Mouse (Mus musculus): ENCODE data around the gene 9330182O14Rik.

- TF ChIP-seq CTCF (IDR thresholded peaks at IDR 0.05; ENCODE audit: low read depth, low read length): no peak
- TF ChIP-seq POLR2A (IDR thresholded peaks at IDR 0.05; ENCODE audit: borderline replicate concordance, low read depth, low read length): no peak
These were observed 9.8 kb upstream of the 9330182O14Rik start for GRCm38 (mm10) chr15:40124211-40124953.

Measured in bone marrow macrophage, adult 2 months (primary cell).